Mouse (Mus musculus) limb, embryonic 10.5 days (tissue): ENCODE data around the gene Wdfy3. TPM values are rescaled to one million over a fixed set of nuclear protein-coding genes. Genes with fewer than 3 reads are reported as not detected.

Experiments
- DNase-seq: peaks from one replicate; pipeline ENCODE4 v3.0.0-alpha.2; 2017; ENCODE audit warnings: low spot score
- H3K27ac ChIP-seq: fragments of 300-500 bp; sonication (generic); 2 replicates; pipeline ENCODE4 v1.5.1; 2016; ENCODE audit warnings: mild to moderate bottlenecking
- H3K27me3 ChIP-seq: fragments of 300-500 bp; sonication (generic); 2 replicates; pipeline ENCODE4 v1.6.1; 2016; ENCODE audit warnings: low read depth, mild to moderate bottlenecking; ENCODE audit not compliant: poor library complexity, severe bottlenecking
- H3K36me3 ChIP-seq: fragments of 300-500 bp; sonication (generic); 2 replicates; pipeline ENCODE4 v1.6.1; 2016; ENCODE audit warnings: mild to moderate bottlenecking, moderate library complexity
- H3K4me1 ChIP-seq: fragments of 300-500 bp; sonication (generic); 2 replicates; pipeline ENCODE4 v1.6.1; 2016
- H3K4me3 ChIP-seq: fragments of 300-500 bp; sonication (generic); 2 replicates; pipeline ENCODE4 v1.5.1; 2016; ENCODE audit warnings: mild to moderate bottlenecking, moderate library complexity
- H3K9me3 ChIP-seq: fragments of 300-500 bp; sonication (generic); replicated peaks from 2 replicates; pipeline ENCODE4 v1.6.1; 2016; ENCODE audit warnings: mild to moderate bottlenecking
- WGBS: fragments of 180-500 bp; shearing (Covaris S2); methylation state at CpG from one replicate; pipeline ENCODE4 v1.1.7; 2016; 5-methylcytosine and 5-hydroxymethylcytosine counted together
- polyA plus RNA-seq: library from polyadenylated mRNA; unstranded; fragments of >200 nt; fragmentation: Nextera tagmentation; extraction: Ambion mirVana; gene quantifications from 2 replicates; pipeline ENCODE4 v1.2.1, GENCODE M21; 2016

Wdfy3 gene
- polyA plus RNA-seq, 1 experiment from 2014 or later = 15.8 TPM

DNA sequence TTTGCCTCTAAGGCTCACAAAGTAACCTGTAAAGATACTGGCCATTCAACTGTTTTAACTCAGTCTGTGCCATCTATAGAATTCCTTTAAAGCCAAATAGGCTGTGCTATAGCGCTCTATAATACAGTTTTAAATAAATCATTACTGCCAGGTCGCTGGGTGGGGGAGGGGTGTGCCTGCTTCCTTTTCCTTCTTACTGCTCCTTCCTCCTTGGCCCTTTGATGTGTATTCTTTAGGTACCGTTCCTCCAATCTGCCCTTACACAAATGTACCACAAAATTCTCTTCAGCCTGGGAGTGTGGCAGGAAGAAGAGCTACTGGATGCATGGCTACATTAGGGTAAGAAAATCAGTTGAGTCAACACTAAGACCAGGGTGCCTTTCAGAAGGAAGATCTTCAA, 1.5 kb upstream of the Wdfy3 start:
- H3K4me3 ChIP-seq = no peak overlapping the region
- peaks cover 41% of the 10 kb centered on the region for H3K4me1 ChIP-seq
- no peak overlapping the region for H3K27ac ChIP-seq
- no peaks in the 10 kb centered on the region for H3K27me3 ChIP-seq
- no peak for DNase-seq
- no peaks in the 10 kb centered on the region for H3K9me3 ChIP-seq
- WGBS = 35% methylated on average over 3 of the region's 3 CpGs
- H3K36me3 ChIP-seq = peaks cover 14% of the 10 kb centered on the region

GRCm38 (mm10) chr5:102070788-102071187, 1.1 kb upstream of the Wdfy3 start:
- WGBS = 28% methylated on average over 4 of the region's 4 CpGs
- H3K36me3 ChIP-seq = peaks cover 19% of the 10 kb centered on the region
- DNase-seq = no peak
- no peaks in the 10 kb centered on the region for H3K9me3 ChIP-seq
- peaks cover 41% of the 10 kb centered on the region for H3K4me1 ChIP-seq
- H3K27ac ChIP-seq = no peak overlapping the region; the same call in 1 of the 2 replicates
- H3K27me3 ChIP-seq = no peaks in the 10 kb centered on the region
- H3K4me3 ChIP-seq = peak overlapping the region; percentile 98

- WGBS = 14% methylated on average over 6 of the region's 6 CpGs
- Histone ChIP-seq H3K27me3 (no peaks in the 10 kb centered on the region), H3K4me1 (peaks cover 41% of the 10 kb centered on the region), H3K4me3 (peak overlapping the region; percentile 98), H3K27ac (peak overlapping the region; percentile 100), H3K9me3 (no peaks in the 10 kb centered on the region), H3K36me3 (peaks cover 21% of the 10 kb centered on the region)
- no peak for DNase-seq
Observed at GRCm38 (mm10) chr5:102070414-102070768, 670 bp upstream of the Wdfy3 start.

- 3% methylated on average over 75 of the region's 92 CpGs for WGBS
- Histone ChIP-seq H3K4me3 (peak overlapping the region; percentile 98), H3K27ac (peak overlapping the region; percentile 100), H3K4me1 (peaks cover 44% of the 10 kb centered on the region), H3K9me3 (no peaks in the 10 kb centered on the region), H3K36me3 (peaks cover 25% of the 10 kb centered on the region), H3K27me3 (no peaks in the 10 kb centered on the region)
- DNase-seq = peak; percentile 79
Observed at GRCm38 (mm10) chr5:102069051-102069766, 512 bp downstream of the Wdfy3 start.

DNA sequence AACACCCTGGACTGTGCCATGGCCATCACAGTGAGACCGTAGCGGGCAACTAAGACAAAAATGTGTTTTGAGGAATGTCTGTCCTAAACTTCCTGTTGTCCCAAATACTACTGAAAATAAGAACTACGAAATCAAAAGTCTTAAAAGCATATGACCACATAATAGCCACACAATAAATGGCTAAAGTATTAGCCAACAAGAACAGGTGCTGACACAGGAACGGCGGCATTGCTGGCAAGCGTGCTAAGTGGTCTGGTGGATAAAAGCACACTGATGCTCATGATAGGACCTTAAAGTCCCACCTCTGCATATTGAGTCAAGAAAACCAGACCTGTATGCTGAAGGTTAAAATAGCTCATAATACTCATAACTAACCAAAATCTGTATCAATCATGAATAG, 3.3 kb downstream of the Wdfy3 start:
- 97% methylated on average over 6 of the region's 6 CpGs for WGBS
- Histone ChIP-seq H3K27me3 (no peaks in the 10 kb centered on the region), H3K4me3 (no peak overlapping the region), H3K36me3 (peaks cover 27% of the 10 kb centered on the region), H3K9me3 (no peaks in the 10 kb centered on the region), H3K27ac (no peak overlapping the region), H3K4me1 (peaks cover 51% of the 10 kb centered on the region)
- no peak for DNase-seq

DNA sequence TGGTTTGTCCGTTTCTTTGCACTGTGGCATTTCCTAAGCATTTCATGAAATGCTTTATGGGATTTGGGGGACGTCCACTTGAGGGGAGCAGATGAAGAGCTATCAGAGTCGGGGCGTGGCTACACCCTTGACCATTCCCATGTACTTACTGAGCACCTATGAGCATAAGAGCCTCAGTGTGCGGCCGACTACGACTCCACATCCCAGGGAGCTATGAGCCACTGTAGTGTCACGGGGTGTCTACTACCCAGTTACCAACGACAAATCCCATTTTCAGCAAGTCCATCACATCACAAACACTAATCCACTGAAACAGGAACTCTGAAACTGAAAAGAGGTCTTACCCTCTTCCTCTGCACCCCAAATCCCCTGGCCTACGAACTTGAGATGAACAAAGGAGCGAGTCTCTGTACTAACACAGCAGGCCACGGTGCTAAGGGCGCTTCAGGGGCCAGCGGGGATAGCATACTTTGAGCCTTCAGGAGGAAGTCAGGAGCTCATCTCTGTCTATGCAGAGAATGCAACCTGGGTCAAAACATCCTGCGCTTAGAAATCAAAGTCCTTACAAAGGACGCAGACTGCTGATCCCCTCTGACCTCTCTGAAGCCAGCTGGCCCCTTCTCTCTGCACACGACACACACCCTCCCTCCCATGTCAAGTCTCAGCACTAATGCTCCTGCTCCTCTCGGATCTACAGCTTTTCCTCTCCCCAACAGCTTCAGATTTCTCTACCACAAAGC, 6.5 kb downstream of the Wdfy3 start:
- WGBS = 67% methylated on average over 18 of the region's 18 CpGs
- Histone ChIP-seq H3K27ac (peak overlapping the region; percentile 10; the same call in 1 of the 2 replicates), H3K36me3 (peaks cover 42% of the 10 kb centered on the region), H3K4me3 (no peak overlapping the region), H3K4me1 (peaks cover 27% of the 10 kb centered on the region), H3K9me3 (no peaks in the 10 kb centered on the region), H3K27me3 (no peaks in the 10 kb centered on the region)
- no peak for DNase-seq

GRCm38 (mm10) chr5:102061816-102062215, 7.9 kb downstream of the Wdfy3 start:
- DNase-seq = no peak
- Histone ChIP-seq H3K36me3 (peaks cover 35% of the 10 kb centered on the region), H3K27ac (no peak overlapping the region), H3K4me3 (no peak overlapping the region), H3K27me3 (no peaks in the 10 kb centered on the region), H3K9me3 (no peaks in the 10 kb centered on the region), H3K4me1 (peaks cover 18% of the 10 kb centered on the region)
- 85% methylated on average over 5 of the region's 5 CpGs for WGBS

- WGBS = 69% methylated on average over 7 of the region's 7 CpGs
- no peak overlapping the region for H3K4me3 ChIP-seq
- peaks cover 17% of the 10 kb centered on the region for H3K4me1 ChIP-seq
- DNase-seq = no peak
- peaks cover 27% of the 10 kb centered on the region for H3K36me3 ChIP-seq
- H3K27ac ChIP-seq = no peak overlapping the region
- no peaks in the 10 kb centered on the region for H3K9me3 ChIP-seq
- no peaks in the 10 kb centered on the region for H3K27me3 ChIP-seq
Observed at GRCm38 (mm10) chr5:102055946-102056345, 13.8 kb downstream of the Wdfy3 start.

GRCm38 (mm10) chr5:102055130-102055641, 14.5 kb downstream of the Wdfy3 start:
- Histone ChIP-seq H3K4me3 (no peak overlapping the region), H3K27ac (no peak overlapping the region), H3K9me3 (no peaks in the 10 kb centered on the region), H3K27me3 (no peaks in the 10 kb centered on the region), H3K4me1 (peaks cover 17% of the 10 kb centered on the region), H3K36me3 (peaks cover 27% of the 10 kb centered on the region)
- WGBS = 54% methylated on average over 3 of the region's 3 CpGs
- no peak for DNase-seq

GRCm38 (mm10) chr5:102054511-102055093, 15.1 kb downstream of the Wdfy3 start:
- Histone ChIP-seq H3K27ac (no peak overlapping the region), H3K36me3 (peaks cover 24% of the 10 kb centered on the region), H3K4me3 (no peak overlapping the region), H3K9me3 (no peaks in the 10 kb centered on the region), H3K4me1 (peaks cover 17% of the 10 kb centered on the region), H3K27me3 (no peaks in the 10 kb centered on the region)
- WGBS = 86% methylated on average over 11 of the region's 11 CpGs
- no peak for DNase-seq

DNA sequence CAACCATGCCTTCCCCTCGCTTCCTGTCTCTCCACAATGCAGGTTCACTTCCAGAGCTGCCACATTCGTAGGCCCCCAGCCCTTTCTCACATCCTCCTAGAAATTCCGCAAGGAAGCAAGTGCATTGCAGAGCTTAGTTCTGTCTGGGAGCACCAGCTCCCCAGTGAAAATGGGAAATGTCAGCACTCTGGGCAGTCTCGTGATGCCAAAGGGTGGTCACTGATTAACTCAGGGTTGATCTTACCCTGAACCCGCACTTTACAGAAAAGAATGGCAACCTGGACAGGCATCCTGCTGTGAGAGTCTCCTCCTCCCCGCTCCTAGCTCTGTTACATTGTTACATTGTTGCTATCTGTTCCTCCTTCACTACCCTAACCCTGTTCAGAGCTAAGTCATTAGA, 16.8 kb downstream of the Wdfy3 start:
- Histone ChIP-seq H3K36me3 (peaks cover 13% of the 10 kb centered on the region), H3K27me3 (no peaks in the 10 kb centered on the region), H3K4me3 (no peak overlapping the region), H3K4me1 (peaks cover 17% of the 10 kb centered on the region), H3K27ac (no peak overlapping the region), H3K9me3 (no peaks in the 10 kb centered on the region)
- DNase-seq = no peak
- WGBS = 88% methylated on average over 6 of the region's 6 CpGs

DNA sequence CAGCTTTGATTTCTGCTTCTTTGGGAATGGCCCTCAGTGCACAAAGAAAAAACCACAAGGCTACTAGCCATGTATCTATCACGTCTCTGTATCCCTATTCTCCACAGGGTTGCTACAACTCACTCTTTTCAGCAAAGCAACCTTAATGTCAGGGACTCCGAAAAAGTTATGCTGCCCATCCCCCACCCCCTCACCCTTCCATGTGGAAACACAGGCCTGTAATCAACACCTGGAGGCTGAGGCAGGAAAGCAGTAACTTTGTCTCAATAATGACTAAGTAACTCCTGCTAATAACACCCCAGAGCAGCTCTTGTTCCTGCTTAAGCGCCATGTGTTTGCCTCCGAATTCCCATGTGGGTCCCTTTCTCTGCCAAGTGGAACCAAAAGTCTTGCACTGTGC, 17.3 kb downstream of the Wdfy3 start:
- Histone ChIP-seq H3K36me3 (peaks cover 13% of the 10 kb centered on the region), H3K9me3 (no peaks in the 10 kb centered on the region), H3K4me1 (peaks cover 17% of the 10 kb centered on the region), H3K4me3 (no peak overlapping the region), H3K27ac (no peak overlapping the region), H3K27me3 (no peaks in the 10 kb centered on the region)
- no peak for DNase-seq
- 93% methylated on average over 4 of the region's 4 CpGs for WGBS

GRCm38 (mm10) chr5:102050677-102051076, 19.0 kb downstream of the Wdfy3 start:
- WGBS = 98% methylated on average over 1 of the region's 1 CpGs
- Histone ChIP-seq H3K4me1 (peaks cover 19% of the 10 kb centered on the region), H3K36me3 (peaks cover 16% of the 10 kb centered on the region), H3K27ac (no peak overlapping the region), H3K27me3 (no peaks in the 10 kb centered on the region), H3K4me3 (no peak overlapping the region), H3K9me3 (no peaks in the 10 kb centered on the region)
- no peak for DNase-seq
